Mouse (Mus musculus) liver, postnatal 0 days (tissue): ENCODE results near the gene Agbl4.

ENCODE experiments used
- CTCF ChIP-seq: sonication (generic); IDR thresholded peaks from 2 replicates; pipeline ENCODE4 v1.5.1; 2016; ENCODE audit warnings: antibody characterized with exemption, low read depth
- EP300 ChIP-seq: IDR thresholded peaks from 2 replicates; pipeline ENCODE4 v1.6.1; 2016; ENCODE audit warnings: antibody characterized with exemption, low read depth, mild to moderate bottlenecking

DNA sequence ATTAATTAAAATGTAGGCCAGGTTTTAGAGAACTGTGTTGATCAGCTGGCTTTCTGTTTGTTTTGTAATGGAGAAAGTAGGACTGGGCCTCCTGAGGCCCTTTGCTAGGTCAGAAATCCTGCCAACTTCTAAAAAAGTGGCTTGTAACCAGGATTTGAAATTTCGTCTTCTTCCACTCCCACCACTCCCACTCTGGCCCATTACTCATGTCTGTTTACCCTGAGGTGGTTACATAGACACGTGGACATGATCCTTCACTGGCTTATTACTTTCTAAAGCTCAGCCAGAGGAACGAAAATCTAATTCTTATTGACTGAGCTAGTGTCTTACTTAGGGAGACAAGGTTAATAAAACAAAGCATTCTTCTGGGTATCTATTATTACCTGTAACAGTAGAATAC lies 1307.5 kb downstream of the Agbl4 start:
- TF ChIP-seq CTCF (no peak), EP300 (no peak)
